Mouse (Mus musculus): ENCODE measurements around the gene Mgat2. TPM values are rescaled to one million over a fixed set of nuclear protein-coding genes. Genes with fewer than 3 reads are reported as not detected.

Mgat2 gene
- polyA plus RNA-seq (2014; fragmentation: Illumina TruSeq; extraction: RNeasy Lipid Tissue Mini Kit (QIAGEN cat#74804); ENCODE audit: low read depth, low replicate concordance) = 170 TPM

GRCm38 (mm10) chr12:69183583-69184308, at the start of gene Mgat2, which contains the start of gene Rpl36al:
TSS of gene Mgat2 (plus strand) at chr12:69184157.
TSS of gene Rpl36al (minus strand) at chr12:69184083.

DNA sequence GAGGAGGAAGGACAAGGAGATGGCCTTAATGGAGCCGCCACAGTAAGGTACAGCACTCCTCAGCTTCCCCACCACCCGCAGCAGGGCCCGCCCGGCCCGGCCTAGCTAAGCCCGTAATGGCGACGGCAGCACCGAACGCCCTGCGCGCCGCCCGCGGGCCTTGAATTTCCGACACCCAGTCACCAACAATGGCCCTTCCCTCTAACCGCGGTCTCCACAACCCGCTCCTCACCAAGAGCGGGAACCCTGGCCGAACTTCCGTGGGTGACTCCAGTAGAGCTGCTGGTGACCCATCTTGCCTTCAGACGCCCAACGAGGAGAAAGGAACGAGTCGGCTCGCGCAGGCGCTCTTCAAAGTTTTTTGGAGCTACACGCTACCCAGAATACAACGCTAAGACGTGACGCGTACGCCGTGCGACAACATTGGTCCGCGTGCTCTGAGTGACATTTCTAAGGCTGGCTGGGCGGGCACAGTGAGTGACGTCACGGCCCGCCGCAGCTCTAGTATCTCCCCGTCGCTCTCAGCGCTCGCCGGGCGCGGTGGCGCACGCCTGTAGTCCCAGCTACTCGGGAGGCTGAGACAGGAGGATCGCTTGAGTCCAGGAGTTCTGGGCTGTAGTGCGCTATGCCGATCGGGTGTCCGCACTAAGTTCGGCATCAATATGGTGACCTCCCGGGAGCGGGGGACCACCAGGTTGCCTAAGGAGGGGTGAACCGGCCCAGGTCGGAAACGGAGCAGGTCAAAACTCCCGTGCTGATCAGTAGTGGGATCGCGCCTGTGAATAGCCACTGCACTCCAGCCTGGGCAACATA, 25.0 kb upstream of the Mgat2 start, which contains the start of gene Rps29:
Gene Rps29, minus strand, starts transcription at position 422 of the 813 bp plus-strand sequence.

DNA sequence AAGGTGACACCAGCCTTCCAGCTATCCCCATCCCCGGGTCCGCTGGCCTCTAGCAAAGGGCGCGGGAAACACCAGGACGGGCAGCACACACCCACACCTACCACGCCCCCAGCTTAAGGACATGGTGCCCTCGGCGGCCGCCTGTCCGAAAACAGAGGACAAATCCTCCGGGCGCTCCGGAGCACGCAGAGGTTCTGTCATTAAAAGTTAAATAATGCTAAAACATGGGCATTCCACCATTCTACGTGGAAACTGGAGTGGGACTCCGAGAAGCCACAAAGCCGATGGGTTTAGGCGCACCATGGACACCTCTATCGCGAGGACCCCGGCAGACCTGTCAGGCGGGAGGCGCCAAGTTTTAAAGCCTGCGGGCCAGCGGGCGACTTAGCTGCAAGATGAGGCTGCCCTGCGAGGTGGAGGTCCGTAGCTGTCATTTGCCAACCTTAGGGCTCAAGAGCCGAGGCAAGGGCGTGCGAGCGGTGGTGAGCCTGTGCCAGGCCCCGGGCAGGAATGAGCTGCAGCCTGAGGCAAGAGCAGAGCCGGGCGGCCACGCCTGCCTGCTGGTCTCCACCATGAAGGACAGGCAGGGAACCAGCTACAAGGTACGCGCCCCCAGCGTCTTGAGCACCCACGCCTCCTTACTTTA, 15.4 kb upstream of the Mgat2 start, which contains the start of gene Lrr1:
Gene Lrr1, plus strand, starts transcription at position 354 of the 646 bp plus-strand sequence.

GRCm38 (mm10) chr12:69196444-69197377, 12.8 kb downstream of the Mgat2 start, which contains the start of gene Gm49383:
TSS of gene Gm49383 (minus strand) at chr12:69197104.

GRCm38 (mm10) chr12:69198164-69198535, 14.2 kb downstream of the Mgat2 start, which contains the start of gene Dnaaf2:
TSS of gene Dnaaf2 (minus strand) at chr12:69198429.

DNA sequence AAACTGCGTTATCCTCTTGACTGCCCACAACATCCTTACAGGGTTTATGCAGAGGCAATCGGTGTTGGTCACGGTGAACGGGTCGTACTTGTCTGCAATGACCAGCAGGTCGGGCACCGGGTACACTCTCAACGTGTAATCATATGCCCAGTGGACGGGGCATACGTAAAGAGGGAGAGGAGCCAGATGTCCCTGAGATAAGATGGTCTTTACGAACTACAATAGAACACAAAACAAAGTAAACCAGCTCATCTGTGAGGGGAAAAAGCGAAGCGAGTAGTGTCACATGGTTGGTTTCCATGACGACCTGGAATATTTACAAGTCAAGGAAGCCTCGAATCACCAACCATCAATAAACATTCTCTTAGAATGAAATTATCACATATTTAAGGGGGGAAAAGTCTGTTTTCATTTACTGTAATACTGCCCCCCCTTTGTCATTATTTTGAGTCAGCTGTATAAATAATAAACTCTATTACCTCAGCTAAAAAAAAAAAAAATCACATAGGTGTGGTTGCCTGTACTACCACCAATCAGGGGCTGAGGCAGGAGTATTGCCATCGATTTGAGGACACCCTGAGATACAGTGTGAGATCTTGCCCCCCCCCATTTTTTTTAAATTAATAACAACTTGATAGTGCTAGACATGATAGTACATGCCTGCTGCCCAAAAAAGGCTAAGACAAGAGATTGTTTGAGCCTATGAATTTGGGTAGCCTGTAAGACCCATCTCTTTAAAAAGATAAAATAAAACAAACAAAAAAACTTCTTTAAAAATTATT, 20.3 kb downstream of the Mgat2 start, which contains the start of gene Gm49384:
Gene Gm49384, minus strand, starts transcription at position 216 of the 782 bp plus-strand sequence.

GRCm38 (mm10) chr12:69227776-69228466, 44.0 kb downstream of the Mgat2 start, which contains the start of gene Pole2:
TSS of gene Pole2 (minus strand) at chr12:69228195.

Other genes with a start within 250 kb of the Mgat2 start
- gene Rps29, start 25.0 kb upstream of the Mgat2 start, polyA plus RNA-seq (2014; fragmentation: Illumina TruSeq; extraction: RNeasy Lipid Tissue Mini Kit (QIAGEN cat#74804); ENCODE audit: low read depth, low replicate concordance) = 11.5 TPM
- gene Lrr1, start 15.3 kb upstream of the Mgat2 start, polyA plus RNA-seq (2014; fragmentation: Illumina TruSeq; extraction: RNeasy Lipid Tissue Mini Kit (QIAGEN cat#74804); ENCODE audit: low read depth, low replicate concordance) = 0.82 TPM
- gene Rpl36al, start 74 bp upstream of the Mgat2 start, polyA plus RNA-seq (2014; fragmentation: Illumina TruSeq; extraction: RNeasy Lipid Tissue Mini Kit (QIAGEN cat#74804); ENCODE audit: low read depth, low replicate concordance) = 235 TPM
- 2.4 TPM for gene Gm49383, start 12.9 kb downstream of the Mgat2 start, polyA plus RNA-seq (2014; fragmentation: Illumina TruSeq; extraction: RNeasy Lipid Tissue Mini Kit (QIAGEN cat#74804); ENCODE audit: low read depth, low replicate concordance)
- 1.5 TPM for gene Dnaaf2, start 14.3 kb downstream of the Mgat2 start, polyA plus RNA-seq (2014; fragmentation: Illumina TruSeq; extraction: RNeasy Lipid Tissue Mini Kit (QIAGEN cat#74804); ENCODE audit: low read depth, low replicate concordance)
- gene Gm49384, start 20.1 kb downstream of the Mgat2 start, polyA plus RNA-seq (2014; fragmentation: Illumina TruSeq; extraction: RNeasy Lipid Tissue Mini Kit (QIAGEN cat#74804); ENCODE audit: low read depth, low replicate concordance) = 9.9 TPM
- 5.5 TPM for gene Pole2, start 44.0 kb downstream of the Mgat2 start, polyA plus RNA-seq (2014; fragmentation: Illumina TruSeq; extraction: RNeasy Lipid Tissue Mini Kit (QIAGEN cat#74804); ENCODE audit: low read depth, low replicate concordance)
- gene Klhdc1, start 57.0 kb downstream of the Mgat2 start, polyA plus RNA-seq (2014; fragmentation: Illumina TruSeq; extraction: RNeasy Lipid Tissue Mini Kit (QIAGEN cat#74804); ENCODE audit: low read depth, low replicate concordance) = 21.4 TPM
- gene Klhdc2, start 112.5 kb downstream of the Mgat2 start, polyA plus RNA-seq (2014; fragmentation: Illumina TruSeq; extraction: RNeasy Lipid Tissue Mini Kit (QIAGEN cat#74804); ENCODE audit: low read depth, low replicate concordance) = 129 TPM
- 126 TPM for gene Nemf, start 173.0 kb downstream of the Mgat2 start, polyA plus RNA-seq (2014; fragmentation: Illumina TruSeq; extraction: RNeasy Lipid Tissue Mini Kit (QIAGEN cat#74804); ENCODE audit: low read depth, low replicate concordance)
- gene Arf6, start 188.0 kb downstream of the Mgat2 start, polyA plus RNA-seq (2014; fragmentation: Illumina TruSeq; extraction: RNeasy Lipid Tissue Mini Kit (QIAGEN cat#74804); ENCODE audit: low read depth, low replicate concordance) = 55.8 TPM
- gene Gm9887, start 188.3 kb downstream of the Mgat2 start, polyA plus RNA-seq (2014; fragmentation: Illumina TruSeq; extraction: RNeasy Lipid Tissue Mini Kit (QIAGEN cat#74804); ENCODE audit: low read depth, low replicate concordance) = not detected